9 mouse cellular contexts compared by ENCODE assay signal in the genomic region with DNA sequence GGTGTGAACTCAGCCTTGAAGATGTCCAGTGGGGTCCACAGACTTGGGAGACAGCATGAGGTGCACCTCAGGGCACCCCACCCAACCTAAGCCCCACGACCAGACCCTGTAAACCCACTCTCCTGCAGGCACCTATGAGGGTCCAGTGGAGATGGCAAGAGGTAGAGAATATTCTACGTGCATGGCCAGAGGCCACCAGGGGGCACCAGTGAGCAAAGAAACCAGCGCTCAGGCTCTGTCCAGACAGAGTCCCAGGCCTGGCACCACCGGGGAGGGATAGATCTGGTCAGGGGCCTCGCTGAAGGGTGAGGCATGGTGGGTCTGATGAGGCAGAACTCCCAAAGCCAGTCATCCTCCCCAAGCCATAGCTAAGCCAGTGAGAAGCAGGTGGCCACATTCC. TPM values are rescaled to one million over a fixed set of nuclear protein-coding genes. Genes with fewer than 3 reads are reported as not detected.
DNase-seq lines count a peak whose midpoint lies in the region; ATAC-seq and TF ChIP-seq lines count a peak whose summit lies in the region.
"Had no signal": no experiment of that assay in that cellular context is flagged by ENCODE, and none has a peak within 500 bp of the region (broad histone marks: within the 10 kb centered on the region; RNA-seq: fewer than 3 reads in every experiment).

No protein-coding gene starts in this region.

- DNase-seq in A20 (ENCODE audit: low read depth, low spot score) = peak; percentile 58
- peak; percentile 76 for DNase-seq in adrenal gland, adult 2 months
- DNase-seq in embryo, embryonic 11.5 days (ENCODE audit: low read depth, low spot score) = peak; percentile 64
- DNase-seq in liver, embryonic 14.5 days (ENCODE audit: low read depth in 3 of 3, low spot score in 3 of 3) = peak; percentile 17 to 28 (median 23)

- peak; percentile 81 for ATAC-seq in granulocyte monocyte progenitor cell, adult 5-6 weeks (replicated peaks; ENCODE audit: poor library complexity, severe bottlenecking)
- peak; percentile 52 for ATAC-seq in kidney, embryonic 15.5 days (replicated peaks; ENCODE audit: low FRiP score)
- peak; percentile 33; the same call in 1 of the 2 replicates for ATAC-seq in liver, embryonic 14.5 days (ENCODE audit: insufficient read depth)
- 0 out of 2 replicates have a peak, but pooled peaks have one; percentile 22 for ATAC-seq in neural tube, embryonic 12.5 days (ENCODE audit: low FRiP score, low read depth)

- no peak overlapping the region for H3K4me3 ChIP-seq in kidney, embryonic 15.5 days (replicated peaks)
- H3K4me3 ChIP-seq in liver, embryonic 14.5 days (ENCODE audit: insufficient read depth in 1 of 2, low read depth in 2 of 2, low read length in 2 of 2) = no peak overlapping the region
- no peak overlapping the region for H3K4me3 ChIP-seq in neural tube, embryonic 12.5 days
- H3K4me3 ChIP-seq in testis, adult 2 months (ENCODE audit: control insufficient read depth, low read depth, low read length) = no peak overlapping the region
- H3K4me3 ChIP-seq: erythroblast, embryonic 14.5 days had no signal

- H3K27me3 ChIP-seq in kidney, embryonic 15.5 days = no peaks in the 10 kb centered on the region; the same call in 1 of the 2 replicates
- H3K27me3 ChIP-seq in liver, embryonic 14.5 days (ENCODE audit: control insufficient read depth, insufficient read depth, low read length) = no peaks in the 10 kb centered on the region
- H3K27me3 ChIP-seq in neural tube, embryonic 12.5 days (replicated peaks) = no peaks in the 10 kb centered on the region
- no peaks in the 10 kb centered on the region for H3K27me3 ChIP-seq in testis, adult 2 months (ENCODE audit: control insufficient read depth, insufficient read depth, low read length)

- peak; percentile 94 for TF ChIP-seq CTCF in liver, embryonic 14.5 days (IDR thresholded peaks at IDR 0.05; ENCODE audit: low read depth)
- peak; percentile 69 for TF ChIP-seq CTCF in testis, adult 2 months (IDR thresholded peaks at IDR 0.05; ENCODE audit: control insufficient read depth, insufficient read depth, insufficient replicate concordance, low read depth, low read length)

- peaks cover 47% of the 10 kb centered on the region for H3K36me3 ChIP-seq in kidney, embryonic 15.5 days
- H3K36me3 ChIP-seq in liver, embryonic 14.5 days (replicated peaks; ENCODE audit: control insufficient read depth, insufficient read depth, low read depth) = peaks cover 7% of the 10 kb centered on the region
- peaks cover 55% of the 10 kb centered on the region for H3K36me3 ChIP-seq in neural tube, embryonic 12.5 days
- no peaks in the 10 kb centered on the region for H3K36me3 ChIP-seq in testis, adult 2 months (ENCODE audit: control insufficient read depth, insufficient read depth, low read length)

- 11% methylated on average over 5 of the region's 5 CpGs for WGBS in kidney, embryonic 15.5 days
- WGBS in liver, embryonic 14.5 days (ENCODE audit: insufficient replicate concordance) = 6% methylated on average over 5 of the region's 5 CpGs
- 16% methylated on average over 5 of the region's 5 CpGs for WGBS in neural tube, embryonic 12.5 days

- no peak overlapping the region for H3K27ac ChIP-seq in kidney, embryonic 15.5 days
- no peak overlapping the region for H3K27ac ChIP-seq in liver, embryonic 14.5 days
- H3K27ac ChIP-seq in neural tube, embryonic 12.5 days = no peak overlapping the region
- H3K27ac ChIP-seq in testis, adult 2 months (ENCODE audit: control insufficient read depth, insufficient read depth, low read depth, low read length) = no peak overlapping the region

- H3K9ac ChIP-seq in kidney, embryonic 15.5 days = no peak overlapping the region
- no peak overlapping the region for H3K9ac ChIP-seq in liver, embryonic 14.5 days (replicated peaks)
- H3K9ac ChIP-seq in neural tube, embryonic 12.5 days = no peak overlapping the region

- H3K9me3 ChIP-seq in kidney, embryonic 15.5 days (replicated peaks) = no peaks in the 10 kb centered on the region
- H3K9me3 ChIP-seq in liver, embryonic 14.5 days (ENCODE audit: control insufficient read depth, low read length) = no peaks in the 10 kb centered on the region
- H3K9me3 ChIP-seq in neural tube, embryonic 12.5 days = no peaks in the 10 kb centered on the region

- TF ChIP-seq EP300 in liver, embryonic 14.5 days (IDR thresholded peaks at IDR 0.05; ENCODE audit: low read depth) = no peak

- peaks cover 16% of the 10 kb centered on the region for H3K4me1 ChIP-seq in kidney, embryonic 15.5 days
- no peaks in the 10 kb centered on the region for H3K4me1 ChIP-seq in liver, embryonic 14.5 days (replicated peaks; ENCODE audit: control insufficient read depth in 2 of 2, insufficient read depth in 2 of 2, low read length in 1 of 2)
- H3K4me1 ChIP-seq in neural tube, embryonic 12.5 days = peaks cover 30% of the 10 kb centered on the region
- peaks cover 2% of the 10 kb centered on the region; the same call in 1 of the 2 replicates for H3K4me1 ChIP-seq in testis, adult 2 months (ENCODE audit: control insufficient read depth, insufficient read depth, low read length)

- TF ChIP-seq POLR2A in testis, adult 2 months (IDR thresholded peaks at IDR 0.05; ENCODE audit: control insufficient read depth, low read depth, low read length) = no peak

- no peak overlapping the region for H3K4me2 ChIP-seq in kidney, embryonic 15.5 days
- no peak overlapping the region for H3K4me2 ChIP-seq in liver, embryonic 14.5 days (ENCODE audit: low read depth)
- no peak overlapping the region for H3K4me2 ChIP-seq in neural tube, embryonic 12.5 days (replicated peaks)

RNA-seq across cellular contexts. Expression of a gene that starts 27.3 kb away (rescaled TPM):
- 10 to 100 TPM; 23.7 to 37.6 TPM for total RNA-seq in adrenal gland, adult 2 months (2021)
- polyA plus RNA-seq in adrenal gland, adult 2 months (2012; rRNA removed) = 8.1 and 8.7 TPM in 2 replicates
- 62.2 and 74.2 TPM in 2 replicates for total RNA-seq in granulocyte monocyte progenitor cell, adult 5-6 weeks (2014; fragmentation: Nextera tagmentation)
- total RNA-seq in granulocyte monocyte progenitor cell, adult 5-6 weeks (2017) = 7.4 and 15.4 TPM in 2 replicates
- polyA plus RNA-seq in kidney, embryonic 15.5 days (2015; fragmentation: Nextera tagmentation; extraction: Ambion mirVana) = 3.2 and 3.7 TPM in 2 replicates
- polyA plus RNA-seq in liver, embryonic 14.5 days (2012; rRNA removed) = 9.2 and 10.4 TPM in 2 replicates
- polyA plus RNA-seq in liver, embryonic 14.5 days (2014; fragmentation: Nextera tagmentation; extraction: Ambion mirVana) = 3.9 and 4.0 TPM in 2 replicates
- polyA plus RNA-seq in neural tube, embryonic 12.5 days (2016; fragmentation: Nextera tagmentation; extraction: Ambion mirVana) = 3.2 and 3.8 TPM in 2 replicates
- polyA plus RNA-seq in testis, adult 2 months (2012; rRNA removed) = 225 and 271 TPM in 2 replicates

RNA-seq across cellular contexts. Expression of a gene that starts 27.5 kb away (rescaled TPM):
- total RNA-seq in adrenal gland, adult 2 months (2021) = 100 to 1,000 TPM; 109 to 117 TPM
- 9.2 and 11.0 TPM in 2 replicates for polyA plus RNA-seq in adrenal gland, adult 2 months (2012; rRNA removed)
- 52.4 and 54.4 TPM in 2 replicates for total RNA-seq in granulocyte monocyte progenitor cell, adult 5-6 weeks (2014; fragmentation: Nextera tagmentation)
- 72.8 and 78.1 TPM in 2 replicates for total RNA-seq in granulocyte monocyte progenitor cell, adult 5-6 weeks (2017)
- polyA plus RNA-seq in kidney, embryonic 15.5 days (2015; fragmentation: Nextera tagmentation; extraction: Ambion mirVana) = 87.1 and 87.2 TPM in 2 replicates
- polyA plus RNA-seq in liver, embryonic 14.5 days (2012; rRNA removed) = 15.2 and 26.8 TPM in 2 replicates
- polyA plus RNA-seq in liver, embryonic 14.5 days (2014; fragmentation: Nextera tagmentation; extraction: Ambion mirVana) = 43.4 and 46.2 TPM in 2 replicates
- polyA plus RNA-seq in neural tube, embryonic 12.5 days (2016; fragmentation: Nextera tagmentation; extraction: Ambion mirVana) = 104 and 114 TPM in 2 replicates
- polyA plus RNA-seq in testis, adult 2 months (2012; rRNA removed) = 33.8 and 37.9 TPM in 2 replicates

Comparison
In these comparisons a context has a peak if more than half of its experiments do, and no peak if none do; other contexts are left out.
1. DNase-seq: peak in every context shown above with its lines; median percentile 76 in adrenal gland, adult 2 months; 64 in embryo, embryonic 11.5 days; 58 in A20; 23 in liver, embryonic 14.5 days.
2. ATAC-seq: peak in every context shown above with its lines; median percentile 81 in granulocyte monocyte progenitor cell, adult 5-6 weeks; 52 in kidney, embryonic 15.5 days; 33 in liver, embryonic 14.5 days; 22 in neural tube, embryonic 12.5 days.
3. RNA of a gene that starts 27.3 kb away (polyA plus RNA-seq): 225 to 271 TPM in testis, adult 2 months; 3.9 to 10.4 TPM in liver, embryonic 14.5 days, 8.1 to 8.7 TPM in adrenal gland, adult 2 months, 3.2 to 3.7 TPM in kidney, embryonic 15.5 days and 3.2 to 3.8 TPM in neural tube, embryonic 12.5 days; every median in the first group is over 10 times any median in the second.